Mouse (Mus musculus) ES-E14 (cell line): ENCODE measurements at regions not wholly inside any gene's neighbourhood (a gene's known extent, or its start where the extent isn't known, plus 50 kb on each side); places are given as distances from the start of the nearest gene placed in this dataset.

ENCODE experiments used
- DNase-seq: peaks from one replicate; pipeline ENCODE4 v3.0.0-alpha.2; 2013; ENCODE audit warnings: low read depth, low spot score
- H3K27ac ChIP-seq: 2 replicates; pipeline ENCODE4 v1.5.1; 2012; ENCODE audit warnings: low read depth, mild to moderate bottlenecking, low read length, moderate library complexity, mixed read lengths; ENCODE audit not compliant: poor library complexity, insufficient read depth, severe bottlenecking
- H3K36me3 ChIP-seq: 2 replicates; pipeline ENCODE4 v1.6.1; 2012; ENCODE audit warnings: mild to moderate bottlenecking, low read length, moderate library complexity, mixed read lengths; ENCODE audit not compliant: control insufficient read depth, poor library complexity, insufficient read depth, severe bottlenecking
- H3K4me1 ChIP-seq, 2 experiments: fragments of 150-350 bp in 1 of 2; sonication (generic) in 1 of 2; 2 replicates each; pipeline ENCODE4 v1.6.1; 2012; ENCODE audit warnings: low read length in 2 of 2, mild to moderate bottlenecking in 1 of 2, mixed read lengths in 1 of 2; ENCODE audit not compliant: control insufficient read depth in 2 of 2, insufficient read depth in 2 of 2, poor library complexity in 1 of 2
- H3K4me3 ChIP-seq, 2 experiments: fragments of 150-350 bp in 1 of 2; sonication (generic) in 1 of 2; 2 replicates each; pipeline ENCODE4 v1.5.1; 2012; ENCODE audit warnings: low read length in 2 of 2, low read depth in 1 of 2, mild to moderate bottlenecking in 1 of 2, mixed read lengths in 1 of 2; ENCODE audit not compliant: insufficient read depth in 1 of 2, poor library complexity in 1 of 2, severe bottlenecking in 1 of 2
- H3K9ac ChIP-seq: 2 replicates; pipeline ENCODE4 v1.6.1; 2012; ENCODE audit warnings: low read depth, mild to moderate bottlenecking, low read length, mixed read lengths; ENCODE audit not compliant: poor library complexity, insufficient read depth, severe bottlenecking
- H3K9me3 ChIP-seq: fragments of 150-350 bp; sonication (generic); 2 replicates; pipeline ENCODE4 v1.6.1; 2012; ENCODE audit warnings: low read depth, mild to moderate bottlenecking, low read length; ENCODE audit not compliant: control insufficient read depth, insufficient read depth
- CHD2 ChIP-seq: IDR thresholded peaks from 2 replicates; pipeline ENCODE4 v1.6.1; 2014; ENCODE audit warnings: mild to moderate bottlenecking, low read depth, low read length, inconsistent platforms
- HCFC1 ChIP-seq: IDR thresholded peaks from 2 replicates; pipeline ENCODE4 v1.6.1; 2012; ENCODE audit warnings: low read length, inconsistent platforms, borderline replicate concordance; ENCODE audit not compliant: insufficient read depth
- MAFK ChIP-seq: IDR thresholded peaks from 2 replicates; pipeline ENCODE4 v1.6.1; 2014; ENCODE audit warnings: mild to moderate bottlenecking, low read depth, low read length, inconsistent platforms; ENCODE audit not compliant: insufficient read depth
- ZC3H11A ChIP-seq: IDR thresholded peaks from 2 replicates; pipeline ENCODE4 v1.6.1; 2012; ENCODE audit warnings: low read depth, mild to moderate bottlenecking, inconsistent platforms, low read length, borderline replicate concordance
- ZNF384 ChIP-seq: IDR thresholded peaks from 2 replicates; pipeline ENCODE4 v1.6.1; 2012; ENCODE audit warnings: low read depth, low read length, inconsistent platforms
- in situ Hi-C, 2 experiments: fragments of 600-800 bp; cut with MboI; formaldehyde crosslinking; loops; one replicate each; pipeline ENCODE4 v1.15.1; 2025; ENCODE audit warnings: low sequenced_read_pairs in 2 of 2, inconsistent platforms in 1 of 2; ENCODE audit not compliant: unreplicated experiment in 2 of 2

- no peak for DNase-seq
- Histone ChIP-seq H3K9me3 (no peaks in the 10 kb centered on the region), H3K4me1 (0 out of 4 replicates have a peak, but pooled peaks cover 0 to 2% of the 10 kb centered on the region in 2 experiments), H3K27ac (no peak overlapping the region), H3K36me3 (no peaks in the 10 kb centered on the region), H3K9ac (no peak overlapping the region), H3K4me3 (no peak overlapping the region)
- TF ChIP-seq HCFC1 (no peak), ZNF384 (no peak), CHD2 (no peak), MAFK (no peak), ZC3H11A (no peak)
- in situ Hi-C loops = no loop called here
Measured at GRCm38 (mm10) chr17:44350949-44351244, 162.5 kb downstream of the Clic5 start.

GRCm38 (mm10) chr17:44351499-44352117, 163.2 kb downstream of the Clic5 start:
- Histone ChIP-seq H3K27ac (no peak overlapping the region), H3K4me1 (0 out of 4 replicates have a peak, but pooled peaks cover 0 to 2% of the 10 kb centered on the region in 2 experiments), H3K36me3 (no peaks in the 10 kb centered on the region), H3K4me3 (no peak overlapping the region), H3K9me3 (no peaks in the 10 kb centered on the region), H3K9ac (no peak overlapping the region)
- TF ChIP-seq CHD2 (no peak), ZNF384 (no peak), MAFK (no peak), ZC3H11A (no peak), HCFC1 (no peak)
- in situ Hi-C loops = no loop called here
- DNase-seq = no peak

- no peak overlapping the region for H3K9ac ChIP-seq
- no peak overlapping the region for H3K4me3 ChIP-seq
- DNase-seq = no peak
- in situ Hi-C loops = no loop called here
- H3K27ac ChIP-seq = no peak overlapping the region
- H3K36me3 ChIP-seq = no peaks in the 10 kb centered on the region
- TF ChIP-seq ZNF384 = no peak
- TF ChIP-seq CHD2 = no peak
- no peak for TF ChIP-seq MAFK
- no peak for TF ChIP-seq ZC3H11A
- TF ChIP-seq HCFC1 = no peak
- no peaks in the 10 kb centered on the region for H3K9me3 ChIP-seq
- 0 out of 4 replicates have a peak, but pooled peaks cover 0 to 2% of the 10 kb centered on the region in 2 experiments for H3K4me1 ChIP-seq
Measured at GRCm38 (mm10) chr17:44352142-44352541, 163.8 kb downstream of the Clic5 start.

- no peak overlapping the region for H3K4me3 ChIP-seq
- in situ Hi-C loops = no loop called here
- no peak overlapping the region for H3K27ac ChIP-seq
- no peaks in the 10 kb centered on the region for H3K9me3 ChIP-seq
- no peaks in the 10 kb centered on the region for H3K36me3 ChIP-seq
- H3K9ac ChIP-seq = no peak overlapping the region
- TF ChIP-seq HCFC1 (no peak), ZNF384 (no peak), ZC3H11A (no peak), MAFK (no peak), CHD2 (no peak)
- no peak for DNase-seq
- H3K4me1 ChIP-seq = no peaks in the 10 kb centered on the region
Measured at GRCm38 (mm10) chr17:44363111-44363510, 174.7 kb downstream of the Clic5 start.

- no peaks in the 10 kb centered on the region for H3K36me3 ChIP-seq
- in situ Hi-C loops = no loop called here
- H3K27ac ChIP-seq = no peak overlapping the region
- no peaks in the 10 kb centered on the region for H3K9me3 ChIP-seq
- H3K4me1 ChIP-seq = no peaks in the 10 kb centered on the region
- DNase-seq = no peak
- H3K9ac ChIP-seq = no peak overlapping the region
- TF ChIP-seq ZNF384 (no peak), HCFC1 (no peak), MAFK (no peak), CHD2 (no peak), ZC3H11A (no peak)
- H3K4me3 ChIP-seq = no peak overlapping the region
Measured at GRCm38 (mm10) chr17:44364494-44364893, 176.1 kb downstream of the Clic5 start.
